Mouse (Mus musculus) spleen, postnatal 10 days (tissue): ENCODE results near the gene Inip.

ENCODE experiments used
- DNase-seq, 2 experiments: peaks; one replicate each; pipeline ENCODE4 v3.0.0; 2021 to 2022; ENCODE audit warnings: low spot score in 2 of 2

The Inip gene

GRCm38 (mm10) chr4:59772171-59772879, 29.1 kb downstream of the Inip start:
- DNase-seq: no peak

GRCm38 (mm10) chr4:59767717-59768116, 33.7 kb downstream of the Inip start:
- DNase-seq: no peak

GRCm38 (mm10) chr4:59765385-59766005, 35.9 kb downstream of the Inip start:
- no peak for DNase-seq

GRCm38 (mm10) chr4:59764950-59765349, 36.4 kb downstream of the Inip start:
- no peak for DNase-seq

- DNase-seq: no peak
Measured at GRCm38 (mm10) chr4:59761365-59761729, 40.0 kb downstream of the Inip start.

GRCm38 (mm10) chr4:59760636-59761364, 40.6 kb downstream of the Inip start:
- peak in 1 of 2 experiments; percentile 45 for DNase-seq

- no peak for DNase-seq
Measured at GRCm38 (mm10) chr4:59760016-59760415, 41.4 kb downstream of the Inip start.

- DNase-seq: no peak
Measured at GRCm38 (mm10) chr4:59757452-59758435, 43.6 kb downstream of the Inip start.

GRCm38 (mm10) chr4:59756332-59757082, 44.9 kb downstream of the Inip start:
- DNase-seq: no peak

- DNase-seq: no peak
Measured at GRCm38 (mm10) chr4:59753491-59754140, 47.8 kb downstream of the Inip start.

- no peak for DNase-seq
Measured at GRCm38 (mm10) chr4:59739882-59740281, 61.5 kb downstream of the Inip start.

- peak in 1 of 2 experiments; percentile 51 for DNase-seq
Measured at GRCm38 (mm10) chr4:59739321-59739720, 62.1 kb downstream of the Inip start.

GRCm38 (mm10) chr4:59731544-59731943, 69.8 kb downstream of the Inip start:
- no peak for DNase-seq

GRCm38 (mm10) chr4:59728839-59729238, 72.5 kb downstream of the Inip start:
- no peak for DNase-seq

GRCm38 (mm10) chr4:59727878-59728261, 73.5 kb downstream of the Inip start:
- peak in 1 of 2 experiments; percentile 56 for DNase-seq

GRCm38 (mm10) chr4:59727187-59727877, 74.1 kb downstream of the Inip start:
- no peak for DNase-seq

- peak in 1 of 2 experiments; percentile 54 for DNase-seq
Measured at GRCm38 (mm10) chr4:59726501-59726900, 74.9 kb downstream of the Inip start.

GRCm38 (mm10) chr4:59725579-59725978, 75.8 kb downstream of the Inip start:
- DNase-seq: no peak

GRCm38 (mm10) chr4:59721811-59722210, 79.6 kb downstream of the Inip start:
- DNase-seq: peak in 1 of 2 experiments; percentile 37
